Mouse (Mus musculus) thymus, postnatal 0 days (tissue): ENCODE results near the gene Sec16b. TPM values are rescaled to one million over a fixed set of nuclear protein-coding genes. Genes with fewer than 3 reads are reported as not detected.

ENCODE experiments used
- DNase-seq: peaks from one replicate; pipeline ENCODE4 v3.0.0-alpha.2; 2015; ENCODE audit warnings: low spot score
- polyA plus RNA-seq: library from polyadenylated mRNA; unstranded; fragments of >200 nt; fragmentation: Nextera tagmentation; extraction: Ambion mirVana; gene quantifications from 2 replicates; pipeline ENCODE4 v1.2.1, GENCODE M21; 2015

The Sec16b gene
- 0.29 and 0.44 TPM in 2 replicates for polyA plus RNA-seq

DNA sequence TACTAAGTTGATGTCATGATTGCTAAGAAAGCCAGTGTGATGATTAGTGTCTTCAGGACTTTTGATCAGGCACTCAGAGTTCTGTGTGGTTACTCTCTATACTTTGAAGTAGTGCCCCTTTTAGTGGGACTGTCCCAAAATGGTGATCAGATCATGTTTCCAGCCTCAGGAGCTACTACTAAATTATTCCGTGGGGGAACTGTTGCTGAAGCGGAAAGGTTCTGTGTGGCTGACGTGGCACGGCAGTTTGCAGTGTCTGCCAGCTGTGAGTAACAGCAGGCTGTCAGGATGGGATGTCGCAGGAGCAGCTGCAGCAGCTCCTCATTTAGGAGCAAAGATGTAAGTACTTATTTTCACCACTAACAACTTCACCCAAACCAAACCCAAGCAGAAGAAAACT is at the start of gene Sec16b:
Gene Sec16b, plus strand, starts transcription at position 207 of the 400 bp plus-strand sequence.
- no peak for DNase-seq

DNA sequence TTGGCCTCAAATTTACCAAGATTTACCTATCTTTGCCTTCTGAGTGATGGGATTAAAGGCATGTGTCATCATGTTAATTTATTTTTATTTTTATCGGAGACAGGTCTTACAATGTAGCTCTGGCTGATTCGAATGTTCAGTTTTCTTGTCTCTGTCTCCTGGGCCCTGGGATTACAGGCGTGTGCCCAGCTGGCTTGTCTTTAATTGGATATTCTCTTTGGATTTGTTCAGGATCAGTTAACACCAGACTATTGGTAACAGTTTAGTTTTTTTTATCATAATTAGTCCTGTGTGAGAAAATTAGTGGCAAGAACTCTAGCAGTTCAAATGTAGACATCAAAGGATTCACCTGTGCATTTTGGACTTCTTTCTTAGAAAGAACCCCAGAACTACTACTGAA is 48.7 kb upstream of the Sec16b start:
- no peak for DNase-seq

GRCm38 (mm10) chr1:157458421-157459208 is 47.9 kb upstream of the Sec16b start, which contains the start of gene Cryzl2:
Gene Cryzl2 (plus strand): TSS chr1:157458577.
- DNase-seq, result peak; percentile 83

- DNase-seq, result no peak
These were observed 46.6 kb upstream of the Sec16b start for GRCm38 (mm10) chr1:157459904-157460303.

DNA sequence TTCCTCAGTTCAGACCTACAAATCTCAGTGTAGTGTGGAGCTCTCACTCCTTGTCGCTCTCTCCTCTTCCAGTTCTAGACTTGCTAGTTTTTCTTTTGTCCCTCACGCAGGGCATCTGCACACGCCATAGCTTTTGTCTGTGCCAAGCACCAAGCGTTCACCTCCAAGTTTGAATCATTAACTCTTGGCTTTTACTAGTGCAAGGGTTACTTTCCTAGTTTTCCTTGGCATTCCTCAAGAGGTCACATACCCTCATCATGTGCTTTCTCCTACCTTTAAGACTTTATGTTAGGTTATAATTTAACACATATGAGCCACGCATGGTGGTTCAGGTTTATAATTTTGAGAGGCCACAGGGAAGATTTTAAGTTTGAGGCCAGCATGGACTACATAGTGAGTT is 45.3 kb upstream of the Sec16b start:
- DNase-seq, result no peak

GRCm38 (mm10) chr1:157462336-157462735 is 44.2 kb upstream of the Sec16b start:
- no peak for DNase-seq

GRCm38 (mm10) chr1:157465194-157465593 is 41.3 kb upstream of the Sec16b start:
- peak; percentile 28 for DNase-seq

DNA sequence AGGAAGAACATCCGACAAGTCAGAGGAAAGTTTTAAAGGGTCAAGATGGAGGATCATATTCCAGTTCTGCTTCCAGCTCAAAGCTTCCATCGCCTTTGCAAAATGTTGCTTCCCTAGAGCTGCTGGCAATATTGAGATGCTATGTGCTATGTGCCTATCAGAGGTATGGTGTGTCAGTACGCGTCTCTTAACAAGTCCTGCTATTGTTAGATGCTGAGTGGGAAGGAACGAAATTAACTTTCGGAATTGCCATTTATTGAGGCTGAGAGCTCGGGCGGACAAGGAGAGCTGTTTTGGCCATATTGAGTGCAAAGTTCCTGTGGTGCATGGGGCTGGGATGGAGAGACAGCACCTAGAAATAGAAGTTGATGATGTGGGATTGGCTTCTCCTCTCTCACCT is 38.7 kb upstream of the Sec16b start:
- no peak for DNase-seq

DNA sequence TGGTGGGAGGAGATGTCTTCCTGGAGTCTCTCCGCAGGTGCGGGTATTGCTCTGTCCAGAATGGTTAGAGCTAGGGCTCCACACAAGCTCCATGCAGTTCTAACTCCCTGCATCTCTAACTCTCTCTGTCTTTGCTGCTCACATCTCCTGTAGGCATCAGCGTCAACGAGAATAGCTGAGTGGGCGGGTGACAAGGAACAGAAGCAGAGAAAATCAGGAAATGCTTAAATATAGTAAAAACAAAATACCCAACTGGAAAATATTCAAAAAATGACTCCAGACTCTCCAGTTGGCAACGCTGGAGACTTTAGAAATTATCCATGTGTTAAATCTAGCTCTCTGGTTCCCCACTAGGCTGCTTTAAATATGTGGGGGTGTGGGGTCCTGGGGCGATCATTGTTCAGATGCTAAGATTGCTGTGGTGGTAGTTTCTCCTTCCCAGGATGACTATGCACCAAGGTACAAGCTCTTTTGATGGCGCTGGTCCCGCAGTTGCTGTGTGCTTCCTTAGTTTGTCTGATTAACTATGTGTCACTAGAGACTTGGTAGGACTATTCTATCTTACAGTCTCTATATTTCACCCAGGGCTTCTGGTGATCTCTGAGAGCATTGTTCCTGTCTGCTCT is 35.7 kb upstream of the Sec16b start:
- DNase-seq, result no peak

DNA sequence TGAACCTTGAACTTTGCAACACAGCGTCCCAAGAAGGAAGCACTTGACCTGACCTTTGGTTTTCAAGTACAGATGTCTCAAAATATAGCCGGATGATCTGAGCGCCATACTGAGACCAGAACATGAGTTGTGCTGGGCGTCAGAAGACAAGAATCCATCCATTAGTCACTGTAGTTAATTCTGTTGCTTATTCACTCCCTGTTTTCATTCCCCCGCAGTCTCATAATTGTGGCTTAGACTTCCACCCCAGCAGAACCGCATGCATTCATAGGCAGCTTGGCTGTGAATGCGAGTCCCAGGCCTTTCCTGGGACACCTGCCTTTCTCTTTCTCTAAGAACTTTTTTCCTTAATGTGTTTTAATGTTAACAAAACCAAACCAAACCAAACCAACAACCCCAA is 33.8 kb upstream of the Sec16b start:
- no peak for DNase-seq

- DNase-seq, result no peak
These were observed 31.7 kb upstream of the Sec16b start for GRCm38 (mm10) chr1:157474865-157475264.

DNA sequence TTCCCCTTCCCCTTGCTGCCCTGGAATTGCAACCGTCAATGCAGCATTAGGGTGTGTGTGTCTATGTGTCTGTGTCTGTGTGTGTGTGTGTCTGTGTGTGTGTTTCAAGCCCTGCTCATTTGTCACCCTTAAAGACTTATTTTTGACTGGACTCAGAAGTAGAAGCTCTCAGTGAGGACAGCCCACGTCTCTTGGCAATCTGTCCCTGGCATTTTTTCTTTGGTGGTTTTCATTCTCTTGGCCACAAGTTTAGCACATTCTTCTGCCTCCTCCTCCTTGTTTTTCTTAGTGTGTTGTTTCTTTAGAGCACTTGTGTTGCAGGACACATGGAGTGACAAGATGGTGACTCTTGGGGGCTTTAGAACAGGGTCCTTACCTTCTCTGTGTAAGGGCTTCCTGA is 30.3 kb upstream of the Sec16b start:
- DNase-seq, result no peak

DNA sequence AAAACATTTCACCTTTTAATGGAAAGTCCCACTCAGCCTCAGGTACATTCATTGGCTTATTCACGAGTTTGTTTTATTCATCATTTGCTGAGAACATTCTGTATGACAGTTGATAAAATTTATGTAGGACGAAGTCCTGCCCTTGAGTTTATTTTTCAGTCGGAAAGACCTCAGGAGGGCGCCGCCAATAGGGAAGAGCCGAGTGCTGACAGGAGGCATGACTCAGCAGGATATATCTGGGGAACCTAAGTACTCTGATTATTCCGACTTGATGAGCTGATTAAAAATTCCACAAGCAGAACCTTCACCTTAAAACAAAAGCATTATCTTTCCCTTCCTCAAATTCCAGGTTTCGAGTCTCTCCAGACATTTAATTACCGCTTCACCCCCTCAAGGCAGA is 26.4 kb upstream of the Sec16b start:
- no peak for DNase-seq

GRCm38 (mm10) chr1:157480901-157481300 is 25.6 kb upstream of the Sec16b start:
- no peak for DNase-seq

DNA sequence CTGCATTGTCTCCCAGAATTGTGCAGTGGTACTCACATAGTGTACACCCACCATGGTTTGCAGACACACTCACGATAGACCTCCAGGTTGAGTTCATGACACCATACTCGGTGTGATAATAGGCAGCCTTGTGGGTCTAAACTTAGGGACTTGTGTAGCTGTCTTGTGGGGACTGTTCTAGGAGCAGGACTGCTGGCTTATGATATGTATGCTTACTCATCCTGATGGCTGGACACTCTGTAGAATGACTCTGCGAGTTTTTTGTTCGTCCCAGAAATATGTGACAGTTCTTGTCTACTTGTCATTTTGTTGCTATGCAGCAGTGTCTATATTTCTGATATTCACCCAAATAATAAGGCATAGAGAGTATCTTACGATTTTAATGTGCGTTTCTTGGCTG is 24.9 kb upstream of the Sec16b start:
- DNase-seq, result no peak

DNA sequence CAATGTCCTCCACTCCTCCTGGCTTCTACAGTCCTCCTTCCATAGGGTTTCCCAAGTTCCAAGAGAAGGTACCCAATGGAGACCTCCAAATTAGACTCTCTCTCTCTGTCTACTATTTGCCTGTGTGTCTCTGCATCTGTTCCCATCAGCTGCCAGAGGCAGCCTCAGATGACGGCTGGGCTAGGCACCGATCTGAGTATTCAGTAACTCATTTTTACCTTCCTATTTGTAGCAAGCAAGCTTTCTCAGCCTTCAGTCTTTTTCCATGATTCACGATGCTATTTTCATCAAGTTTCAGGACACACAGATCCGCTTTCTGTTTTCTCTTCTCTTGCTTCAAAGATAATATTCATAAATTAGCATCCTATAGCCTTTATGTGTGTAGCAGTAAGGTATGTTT is 22.4 kb upstream of the Sec16b start:
- no peak for DNase-seq

DNA sequence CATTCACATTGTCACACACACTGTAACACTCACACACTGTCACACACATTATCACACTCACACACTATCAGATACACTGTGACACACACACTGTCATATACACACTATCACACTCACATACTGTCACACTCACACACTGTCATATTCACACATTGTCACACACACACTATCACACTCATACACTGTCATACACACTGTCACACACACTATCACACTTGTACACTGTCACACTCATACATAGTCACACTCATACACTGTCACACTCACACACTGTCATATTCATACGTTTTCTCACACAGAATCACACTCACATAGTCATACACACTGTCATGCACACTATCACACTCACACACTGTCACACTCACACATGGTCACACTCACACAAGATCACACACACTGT is 5.9 kb upstream of the Sec16b start:
- DNase-seq, result no peak

DNA sequence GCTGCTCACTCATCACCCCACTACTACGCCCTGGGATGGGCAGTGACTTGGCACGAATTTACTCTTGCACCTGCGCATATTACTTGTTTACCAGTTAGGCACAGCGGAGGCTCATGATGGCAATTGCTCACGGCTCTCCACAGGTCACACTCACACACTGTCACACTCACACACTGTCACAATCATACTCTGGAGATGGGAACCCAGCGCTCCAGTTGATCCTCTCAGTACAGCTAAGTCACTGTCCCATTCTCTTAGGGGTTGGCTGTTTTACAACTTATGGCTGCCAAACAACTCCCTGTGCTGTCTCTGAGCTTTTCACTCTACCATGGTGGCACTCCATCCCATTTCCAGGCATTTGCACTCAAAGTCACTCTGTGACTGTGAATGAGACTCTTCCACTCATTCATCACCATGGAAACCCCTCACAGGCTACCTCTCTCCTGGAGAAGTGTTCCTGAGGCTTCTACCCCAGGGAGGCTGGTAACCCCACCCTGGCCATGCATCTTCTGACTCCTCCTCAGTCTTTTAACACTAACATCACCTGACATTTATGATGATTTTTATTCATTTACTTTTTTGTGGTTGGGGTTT is 5.1 kb upstream of the Sec16b start:
- no peak for DNase-seq

DNA sequence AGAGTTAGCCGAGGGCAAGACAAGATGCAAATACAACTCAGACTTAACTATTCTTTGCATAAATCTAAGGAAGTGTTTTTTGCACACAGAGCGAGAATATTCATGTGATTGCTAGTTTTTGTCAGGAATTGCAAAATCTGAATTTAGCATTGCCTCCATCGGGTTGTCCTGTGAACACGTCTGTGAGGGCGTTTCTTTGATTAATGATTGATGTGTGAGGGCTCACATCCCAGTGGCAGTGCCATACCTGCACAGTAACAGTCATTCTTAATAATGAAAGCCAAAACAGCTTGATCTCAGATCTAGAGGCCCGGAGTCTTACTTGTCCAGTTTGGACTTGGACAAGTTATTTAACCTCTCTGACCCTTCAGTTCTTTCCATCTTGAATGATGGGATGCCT is 3.5 kb upstream of the Sec16b start:
- no peak for DNase-seq

DNA sequence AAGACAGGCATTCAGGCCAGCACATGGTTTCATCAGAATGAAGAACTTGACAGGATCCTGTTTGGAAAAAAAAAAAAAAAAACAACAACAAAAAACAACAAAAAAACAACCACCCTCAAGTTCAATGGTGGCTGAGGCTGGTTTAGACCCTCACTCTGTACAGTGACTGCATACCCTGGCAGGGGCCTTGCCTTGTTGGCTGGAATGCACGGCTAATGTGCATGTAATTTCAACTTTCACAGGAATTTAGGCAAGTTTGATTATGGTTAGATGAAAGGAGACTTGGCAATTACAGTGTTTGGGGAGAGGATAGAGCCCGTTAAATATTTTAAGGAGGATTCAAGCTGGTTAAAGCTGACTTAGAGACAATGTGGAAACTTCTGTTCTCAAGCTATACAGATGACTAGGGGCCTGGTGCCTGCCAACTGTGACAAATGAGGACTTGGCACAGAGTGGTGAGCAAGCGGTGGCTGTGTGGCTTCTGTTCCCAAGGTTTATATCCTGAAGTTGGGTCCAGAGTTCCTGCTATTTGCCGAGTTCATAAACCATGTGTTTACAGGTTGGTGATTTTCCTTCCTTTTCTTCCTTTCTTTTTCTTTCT is 567 bp downstream of the Sec16b start:
- no peak for DNase-seq

- DNase-seq, result no peak
These were observed 1.3 kb downstream of the Sec16b start for GRCm38 (mm10) chr1:157507814-157508213.
